Mouse (Mus musculus): Measurements from ENCODE around the gene Cdk20. TPM values are rescaled to one million over a fixed set of nuclear protein-coding genes. Genes with fewer than 3 reads are reported as not detected.

Cdk20 gene
- total and polyA plus RNA-seq, 2 experiments from 2014 or later = 26.4 to 38.5 TPM

- WGBS = 82% methylated on average over 5 of the region's 5 CpGs
- H3K36me3 ChIP-seq (ENCODE audit: insufficient read depth) = no peaks in the 10 kb centered on the region
- no peak overlapping the region for H3K4me3 ChIP-seq (ENCODE audit: low read depth, low read length)
- ATAC-seq = no peak
- no peaks in the 10 kb centered on the region for H3K9me3 ChIP-seq (ENCODE audit: low read length)
- H3K4me2 ChIP-seq (ENCODE audit: low read depth) = no peak overlapping the region
- H3K27ac ChIP-seq (ENCODE audit: low read depth, low read length) = no peak overlapping the region
- DNase-seq = no peak
- H3K4me1 ChIP-seq (ENCODE audit: insufficient read depth) = no peaks in the 10 kb centered on the region
- no peaks in the 10 kb centered on the region for H3K27me3 ChIP-seq (ENCODE audit: insufficient read depth, low read length)
- TF ChIP-seq CTCF (IDR thresholded peaks at IDR 0.05; ENCODE audit: low read depth) = no peak
- no peak overlapping the region for H3K9ac ChIP-seq
Observed at GRCm38 (mm10) chr13:64410604-64411003, 21.5 kb upstream of the Cdk20 start.

GRCm38 (mm10) chr13:64411282-64411681 lies 20.8 kb upstream of the Cdk20 start:
- H3K4me1 ChIP-seq (ENCODE audit: insufficient read depth) = no peaks in the 10 kb centered on the region
- H3K36me3 ChIP-seq (ENCODE audit: insufficient read depth) = no peaks in the 10 kb centered on the region
- ATAC-seq (no peak), DNase-seq (no peak)
- WGBS = 70% methylated on average over 2 of the region's 2 CpGs
- no peak overlapping the region for H3K9ac ChIP-seq
- no peaks in the 10 kb centered on the region for H3K27me3 ChIP-seq (ENCODE audit: insufficient read depth, low read length)
- H3K27ac ChIP-seq (ENCODE audit: low read depth, low read length) = no peak overlapping the region
- no peak for TF ChIP-seq CTCF (IDR thresholded peaks at IDR 0.05; ENCODE audit: low read depth)
- H3K4me3 ChIP-seq (ENCODE audit: low read depth, low read length) = no peak overlapping the region
- H3K9me3 ChIP-seq (ENCODE audit: low read length) = no peaks in the 10 kb centered on the region
- H3K4me2 ChIP-seq (ENCODE audit: low read depth) = no peak overlapping the region

GRCm38 (mm10) chr13:64412752-64413257 lies 19.3 kb upstream of the Cdk20 start:
- no peaks in the 10 kb centered on the region for H3K9me3 ChIP-seq (ENCODE audit: low read length)
- TF ChIP-seq CTCF (IDR thresholded peaks at IDR 0.05; ENCODE audit: low read depth) = no peak
- no peaks in the 10 kb centered on the region for H3K27me3 ChIP-seq (ENCODE audit: insufficient read depth, low read length)
- no peak overlapping the region for H3K9ac ChIP-seq
- no peak overlapping the region for H3K27ac ChIP-seq (ENCODE audit: low read depth, low read length)
- no peak overlapping the region for H3K4me2 ChIP-seq (ENCODE audit: low read depth)
- 86% methylated on average over 2 of the region's 2 CpGs for WGBS
- no peaks in the 10 kb centered on the region for H3K36me3 ChIP-seq (ENCODE audit: insufficient read depth)
- DNase-seq (no peak), ATAC-seq (no peak)
- no peak overlapping the region for H3K4me3 ChIP-seq (ENCODE audit: low read depth, low read length)
- no peaks in the 10 kb centered on the region for H3K4me1 ChIP-seq (ENCODE audit: insufficient read depth)

GRCm38 (mm10) chr13:64415659-64416058 lies 16.5 kb upstream of the Cdk20 start:
- Histone ChIP-seq H3K4me3 (ENCODE audit: low read depth, low read length) (no peak overlapping the region), H3K9ac (no peak overlapping the region), H3K27me3 (ENCODE audit: insufficient read depth, low read length) (no peaks in the 10 kb centered on the region), H3K9me3 (ENCODE audit: low read length) (no peaks in the 10 kb centered on the region), H3K4me1 (ENCODE audit: insufficient read depth) (no peaks in the 10 kb centered on the region), H3K36me3 (ENCODE audit: insufficient read depth) (no peaks in the 10 kb centered on the region), H3K4me2 (ENCODE audit: low read depth) (no peak overlapping the region), H3K27ac (ENCODE audit: low read depth, low read length) (no peak overlapping the region)
- no peak for DNase-seq
- ATAC-seq = no peak
- no peak for TF ChIP-seq CTCF (IDR thresholded peaks at IDR 0.05; ENCODE audit: low read depth)
- 89% methylated on average over 2 of the region's 2 CpGs for WGBS

GRCm38 (mm10) chr13:64416955-64417601 lies 15.0 kb upstream of the Cdk20 start:
- no peak overlapping the region for H3K4me3 ChIP-seq (ENCODE audit: low read depth, low read length)
- no peak overlapping the region for H3K4me2 ChIP-seq (ENCODE audit: low read depth)
- no peak for TF ChIP-seq CTCF (IDR thresholded peaks at IDR 0.05; ENCODE audit: low read depth)
- no peaks in the 10 kb centered on the region for H3K9me3 ChIP-seq (ENCODE audit: low read length)
- no peak overlapping the region for H3K9ac ChIP-seq
- no peaks in the 10 kb centered on the region for H3K36me3 ChIP-seq (ENCODE audit: insufficient read depth)
- DNase-seq = no peak
- H3K27me3 ChIP-seq (ENCODE audit: insufficient read depth, low read length) = no peaks in the 10 kb centered on the region
- WGBS = 46% methylated on average over 5 of the region's 5 CpGs
- no peak for ATAC-seq
- H3K4me1 ChIP-seq (ENCODE audit: insufficient read depth) = no peaks in the 10 kb centered on the region
- no peak overlapping the region for H3K27ac ChIP-seq (ENCODE audit: low read depth, low read length)

- DNase-seq (no peak), ATAC-seq (no peak)
- Histone ChIP-seq H3K9ac (no peak overlapping the region), H3K4me3 (ENCODE audit: low read depth, low read length) (no peak overlapping the region), H3K27ac (ENCODE audit: low read depth, low read length) (no peak overlapping the region), H3K9me3 (ENCODE audit: low read length) (no peaks in the 10 kb centered on the region), H3K4me2 (ENCODE audit: low read depth) (no peak overlapping the region), H3K27me3 (ENCODE audit: insufficient read depth, low read length) (no peaks in the 10 kb centered on the region), H3K36me3 (ENCODE audit: insufficient read depth) (no peaks in the 10 kb centered on the region), H3K4me1 (ENCODE audit: insufficient read depth) (no peaks in the 10 kb centered on the region)
- 88% methylated on average over 1 of the region's 1 CpGs for WGBS
- no peak for TF ChIP-seq CTCF (IDR thresholded peaks at IDR 0.05; ENCODE audit: low read depth)
Observed at GRCm38 (mm10) chr13:64420847-64421246, 11.3 kb upstream of the Cdk20 start.

- WGBS = 72% methylated on average over 3 of the region's 3 CpGs
Observed at GRCm38 (mm10) chr13:64421386-64421785, 10.7 kb upstream of the Cdk20 start.

More at GRCm38 (mm10) chr13:64421386-64421785, 10.7 kb upstream of the Cdk20 start:
- no peak for TF ChIP-seq CTCF (IDR thresholded peaks at IDR 0.05; ENCODE audit: low read depth)
- ATAC-seq = no peak
- Histone ChIP-seq H3K4me2 (ENCODE audit: low read depth) (no peak overlapping the region), H3K27me3 (ENCODE audit: insufficient read depth, low read length) (no peaks in the 10 kb centered on the region), H3K9me3 (ENCODE audit: low read length) (no peaks in the 10 kb centered on the region), H3K9ac (no peak overlapping the region), H3K27ac (ENCODE audit: low read depth, low read length) (no peak overlapping the region), H3K36me3 (ENCODE audit: insufficient read depth) (no peaks in the 10 kb centered on the region), H3K4me3 (ENCODE audit: low read depth, low read length) (no peak overlapping the region), H3K4me1 (ENCODE audit: insufficient read depth) (no peaks in the 10 kb centered on the region)
- no peak for DNase-seq

Measured in forebrain, postnatal 0 days (tissue).